Comparison of ENCODE assay signal across 8 mouse cellular contexts in the genomic region with DNA sequence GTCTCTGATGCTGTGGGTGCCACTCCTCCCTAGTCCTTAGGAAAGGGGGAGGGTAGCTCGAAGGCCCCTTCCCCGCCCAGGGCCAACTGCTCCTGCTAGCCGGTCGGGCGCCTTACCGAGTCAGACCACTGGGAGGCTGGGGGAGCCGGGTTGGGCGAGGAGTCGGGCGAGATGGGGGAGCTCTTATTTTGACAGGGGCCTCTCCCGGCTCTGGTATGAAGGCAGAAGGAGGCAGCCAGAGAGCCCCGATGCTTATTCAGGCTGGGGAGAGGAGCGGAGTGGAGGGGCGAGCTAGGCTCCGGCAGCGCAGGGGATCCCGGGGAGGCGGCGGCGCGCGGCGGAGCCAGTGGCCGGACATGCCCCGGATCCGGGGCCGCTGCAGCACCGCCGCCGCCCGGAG. TPM values are rescaled to one million over a fixed set of nuclear protein-coding genes. Genes with fewer than 3 reads are reported as not detected.
DNase-seq lines count a peak whose midpoint lies in the region; ATAC-seq and TF ChIP-seq lines count a peak whose summit lies in the region.

A gene (plus strand): TSS at position 274 of the 400 bp plus-strand sequence.

- peak within 1 kb of the TSS; percentile 98 for H3K9ac ChIP-seq in lung, embryonic 16.5 days (ENCODE audit: low read length)

- H3K9me3 ChIP-seq in G1E (replicated peaks) = no peaks in the 10 kb centered on the region
- H3K9me3 ChIP-seq in lung, embryonic 16.5 days (ENCODE audit: control insufficient read depth, low read length) = no peaks in the 10 kb centered on the region

- H3K27ac ChIP-seq in lung, embryonic 16.5 days (ENCODE audit: low read length) = peak within 1 kb of the TSS; percentile 98
- peak within 1 kb of the TSS; percentile 8; the same call in 1 of the 2 replicates for H3K27ac ChIP-seq in thymus, adult 2 months (ENCODE audit: control insufficient read depth, insufficient read depth, low read length)

- no peaks in the 10 kb centered on the region for H3K36me3 ChIP-seq in G1E (replicated peaks)
- H3K36me3 ChIP-seq in lung, embryonic 16.5 days (ENCODE audit: control insufficient read depth, insufficient read depth, low read length) = no peaks in the 10 kb centered on the region
- no peaks in the 10 kb centered on the region for H3K36me3 ChIP-seq in thymus, adult 2 months (ENCODE audit: control insufficient read depth, insufficient read depth, low read length)

- DNase-seq in G1E (ENCODE audit: low spot score) = peak; percentile 74
- peak; percentile 93 for DNase-seq in cerebellum, adult 11-12 months
- peak; percentile 94 for DNase-seq in layer of hippocampus, adult 9-11 months
- DNase-seq in ovary, adult 18-20 months (ENCODE audit: low spot score) = peak; percentile 91
- peak; percentile 93 for DNase-seq in thymus, adult 2 months

- 0% methylated on average over 12 of the region's 31 CpGs for WGBS in lung, embryonic 16.5 days
- under 1% methylated on average over 31 of the region's 31 CpGs for WGBS in thymus, adult 2 months

- peaks cover 92% of the 10 kb centered on the region for H3K27me3 ChIP-seq in G1E (ENCODE audit: insufficient read depth, low read length)
- H3K27me3 ChIP-seq in lung, embryonic 16.5 days (ENCODE audit: control insufficient read depth, insufficient read depth, low read depth, low read length) = no peaks in the 10 kb centered on the region
- H3K27me3 ChIP-seq in thymus, adult 2 months (ENCODE audit: control insufficient read depth, insufficient read depth, low read length) = no peaks in the 10 kb centered on the region

- no peak for TF ChIP-seq CTCF in G1E (IDR thresholded peaks at IDR 0.05; ENCODE audit: low read depth, low read length)
- TF ChIP-seq CTCF in thymus, adult 2 months (IDR thresholded peaks at IDR 0.05; ENCODE audit: borderline replicate concordance, control insufficient read depth, extremely low read depth, insufficient read depth, low read length, poor library complexity) = peak; percentile 73; the same call in 1 of the 2 replicates

- H3K4me1 ChIP-seq in G1E (ENCODE audit: insufficient read depth, low read depth, low read length) = peaks cover 35% of the 10 kb centered on the region
- H3K4me1 ChIP-seq in lung, embryonic 16.5 days (replicated peaks; ENCODE audit: control insufficient read depth, insufficient read depth, low read length) = peaks cover 42% of the 10 kb centered on the region
- peaks cover 48% of the 10 kb centered on the region for H3K4me1 ChIP-seq in thymus, adult 2 months (replicated peaks; ENCODE audit: control insufficient read depth, insufficient read depth, low read length)

- ATAC-seq in G1E (ENCODE audit: extremely low read depth, insufficient number of reproducible peaks, low FRiP score, poor library complexity, severe bottlenecking) = peak; percentile 28; the same call in 1 of the 2 replicates
- ATAC-seq in frontal cortex, adult (ENCODE audit: low TSS enrichment) = peak; percentile 57
- peak; percentile 60 to 67 for ATAC-seq in hematopoietic stem cell, adult 5-6 weeks (replicated peaks in 1 of 2; ENCODE audit: insufficient read depth in 1 of 2, low FRiP score in 2 of 2, low TSS enrichment in 1 of 2, low read depth in 1 of 2, poor library complexity in 2 of 2, severe bottlenecking in 2 of 2)
- ATAC-seq in lung, embryonic 16.5 days (ENCODE audit: low read depth) = peak; percentile 42

- 0 out of 2 replicates have a peak, but pooled peaks have one; percentile 62 for TF ChIP-seq POLR2A in thymus, adult 2 months (IDR thresholded peaks at IDR 0.05; ENCODE audit: control insufficient read depth, extremely low read depth, insufficient read depth, low read length, poor library complexity)

- H3K4me2 ChIP-seq in lung, embryonic 16.5 days (ENCODE audit: low read depth, low read length) = peak within 1 kb of the TSS; percentile 80

- peak within 1 kb of the TSS; percentile 56; the same call in 1 of the 2 replicates for H3K4me3 ChIP-seq in G1E (ENCODE audit: low read depth, low read length)
- peak within 1 kb of the TSS; percentile 97 for H3K4me3 ChIP-seq in lung, embryonic 16.5 days (ENCODE audit: low read length)
- peak within 1 kb of the TSS; percentile 93 for H3K4me3 ChIP-seq in thymus, adult 2 months (ENCODE audit: control insufficient read depth, insufficient read depth, low read length)

RNA-seq across cellular contexts. Expression of the gene that starts here (rescaled TPM):
- total RNA-seq in G1E (2014; fragmentation: Nextera tagmentation) = 0.15 TPM in 1 of 2 replicates, not detected in the other
- total RNA-seq in G1E (2017) = 0.16 and 0.17 TPM in 2 replicates
- polyA plus RNA-seq in G1E (2012) = 0.09 and 0.14 TPM in 2 replicates
- 5.9 and 6.1 TPM in 2 replicates for total RNA-seq in hematopoietic stem cell, adult 5-6 weeks (2017)
- polyA plus RNA-seq in lung, embryonic 16.5 days (2015; fragmentation: Nextera tagmentation; extraction: Ambion mirVana) = 14.1 and 16.1 TPM in 2 replicates
- 38.7 and 50.4 TPM in 2 replicates for polyA plus RNA-seq in thymus, adult 2 months (2012; rRNA removed)

Comparison
In these comparisons a context has a peak if more than half of its experiments do, and no peak if none do; other contexts are left out.
1. Peak in every context shown above with its lines: DNase-seq, ATAC-seq, H3K4me3 ChIP-seq and H3K27ac ChIP-seq.
2. RNA of the gene that starts here (polyA plus RNA-seq): 38.7 to 50.4 TPM in thymus, adult 2 months and 14.1 to 16.1 TPM in lung, embryonic 16.5 days; 0.09 to 0.14 TPM in G1E; every median in the first group is over 10 times any median in the second.
3. Peak in DNase-seq, ATAC-seq and H3K4me3 ChIP-seq in G1E; RNA of the gene not detected or under 1 TPM.